Mouse (Mus musculus) ES-E14 (cell line): ENCODE results near the gene Hsd17b13. TPM values are rescaled to one million over a fixed set of nuclear protein-coding genes. Genes with fewer than 3 reads are reported as not detected.

ENCODE experiments used
- DNase-seq: peaks from one replicate; pipeline ENCODE4 v3.0.0-alpha.2; 2013; ENCODE audit warnings: low read depth, low spot score
- H3K27ac ChIP-seq: 2 replicates; pipeline ENCODE4 v1.5.1; 2012; ENCODE audit warnings: low read depth, mild to moderate bottlenecking, low read length, moderate library complexity, mixed read lengths; ENCODE audit not compliant: poor library complexity, insufficient read depth, severe bottlenecking
- H3K36me3 ChIP-seq: 2 replicates; pipeline ENCODE4 v1.6.1; 2012; ENCODE audit warnings: mild to moderate bottlenecking, low read length, moderate library complexity, mixed read lengths; ENCODE audit not compliant: control insufficient read depth, poor library complexity, insufficient read depth, severe bottlenecking
- H3K4me1 ChIP-seq, 2 experiments: fragments of 150-350 bp in 1 of 2; sonication (generic) in 1 of 2; 2 replicates each; pipeline ENCODE4 v1.6.1; 2012; ENCODE audit warnings: low read length in 2 of 2, mild to moderate bottlenecking in 1 of 2, mixed read lengths in 1 of 2; ENCODE audit not compliant: control insufficient read depth in 2 of 2, insufficient read depth in 2 of 2, poor library complexity in 1 of 2
- H3K4me3 ChIP-seq, 2 experiments: fragments of 150-350 bp in 1 of 2; sonication (generic) in 1 of 2; 2 replicates each; pipeline ENCODE4 v1.5.1; 2012; ENCODE audit warnings: low read length in 2 of 2, low read depth in 1 of 2, mild to moderate bottlenecking in 1 of 2, mixed read lengths in 1 of 2; ENCODE audit not compliant: insufficient read depth in 1 of 2, poor library complexity in 1 of 2, severe bottlenecking in 1 of 2
- H3K9ac ChIP-seq: 2 replicates; pipeline ENCODE4 v1.6.1; 2012; ENCODE audit warnings: low read depth, mild to moderate bottlenecking, low read length, mixed read lengths; ENCODE audit not compliant: poor library complexity, insufficient read depth, severe bottlenecking
- H3K9me3 ChIP-seq: fragments of 150-350 bp; sonication (generic); 2 replicates; pipeline ENCODE4 v1.6.1; 2012; ENCODE audit warnings: low read depth, mild to moderate bottlenecking, low read length; ENCODE audit not compliant: control insufficient read depth, insufficient read depth
- CHD2 ChIP-seq: IDR thresholded peaks from 2 replicates; pipeline ENCODE4 v1.6.1; 2014; ENCODE audit warnings: mild to moderate bottlenecking, low read depth, low read length, inconsistent platforms
- HCFC1 ChIP-seq: IDR thresholded peaks from 2 replicates; pipeline ENCODE4 v1.6.1; 2012; ENCODE audit warnings: low read length, inconsistent platforms, borderline replicate concordance; ENCODE audit not compliant: insufficient read depth
- MAFK ChIP-seq: IDR thresholded peaks from 2 replicates; pipeline ENCODE4 v1.6.1; 2014; ENCODE audit warnings: mild to moderate bottlenecking, low read depth, low read length, inconsistent platforms; ENCODE audit not compliant: insufficient read depth
- ZC3H11A ChIP-seq: IDR thresholded peaks from 2 replicates; pipeline ENCODE4 v1.6.1; 2012; ENCODE audit warnings: low read depth, mild to moderate bottlenecking, inconsistent platforms, low read length, borderline replicate concordance
- ZNF384 ChIP-seq: IDR thresholded peaks from 2 replicates; pipeline ENCODE4 v1.6.1; 2012; ENCODE audit warnings: low read depth, low read length, inconsistent platforms
- in situ Hi-C, 2 experiments: fragments of 600-800 bp; cut with MboI; formaldehyde crosslinking; loops; one replicate each; pipeline ENCODE4 v1.15.1; 2025; ENCODE audit warnings: low sequenced_read_pairs in 2 of 2, inconsistent platforms in 1 of 2; ENCODE audit not compliant: unreplicated experiment in 2 of 2
- total RNA-seq: library from RNA; depleted of rRNA; stranded (reverse); fragments of 300-350 nt; gene quantifications from 2 replicates; pipeline ENCODE4 v1.2.3, GENCODE M21; 2012

The Hsd17b13 gene
- total RNA-seq, 1 experiment: not detected

GRCm38 (mm10) chr5:104003256-104003931, 26.2 kb upstream of the Hsd17b13 start:
- H3K36me3 ChIP-seq: peaks cover 6% of the 10 kb centered on the region
- peak overlapping the region; percentile 50; the same call in 1 of the 2 replicates for H3K9ac ChIP-seq
- DNase-seq: no peak
- TF ChIP-seq ZNF384 (no peak), HCFC1 (no peak), MAFK (no peak), CHD2 (no peak), ZC3H11A (no peak)
- in situ Hi-C loops: no loop called here
- H3K9me3 ChIP-seq: no peaks in the 10 kb centered on the region
- H3K4me3 ChIP-seq: peak overlapping the region; percentile 9 to 22
- peaks cover 4 to 13% of the 10 kb centered on the region in 2 experiments for H3K4me1 ChIP-seq
- peak overlapping the region; percentile 72 for H3K27ac ChIP-seq

DNA sequence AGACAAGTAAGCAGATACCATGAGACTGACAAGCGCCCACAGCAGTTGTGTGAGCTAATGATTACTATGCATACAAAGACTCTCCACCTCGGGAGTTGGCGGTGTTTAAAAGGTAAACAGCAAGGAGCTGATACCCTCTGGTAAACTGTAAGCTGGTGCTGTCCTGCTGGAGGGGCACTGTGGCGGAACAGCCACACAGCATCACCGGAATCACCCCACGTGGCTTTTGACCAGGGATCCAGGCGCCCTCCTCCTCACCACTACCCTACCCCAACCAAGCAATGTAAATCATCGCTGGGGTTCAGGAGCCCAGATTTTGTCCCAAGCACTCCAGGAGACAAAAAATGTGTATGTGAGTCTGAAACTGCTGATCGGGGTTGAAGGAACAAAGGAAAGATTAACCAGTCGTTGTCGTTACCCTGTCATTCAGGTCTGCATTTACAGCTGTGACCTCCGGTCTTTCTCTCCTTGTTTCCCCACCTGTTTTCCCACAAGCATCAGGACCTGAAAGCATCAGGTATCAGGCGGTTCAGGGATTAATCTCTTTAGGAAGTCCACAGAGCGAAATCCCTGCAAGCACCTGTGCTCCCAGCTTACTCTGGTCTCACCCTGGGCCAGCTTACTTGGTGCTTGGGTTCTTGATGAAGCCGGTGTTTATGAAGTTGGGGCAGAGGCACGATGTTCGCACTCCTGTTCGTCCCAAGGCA, 25.5 kb upstream of the Hsd17b13 start:
- TF ChIP-seq ZC3H11A (no peak), MAFK (0 out of 2 replicates have a peak, but pooled peaks have one; percentile 9)
- Histone ChIP-seq H3K9me3 (no peaks in the 10 kb centered on the region), H3K4me1 (peaks cover 4 to 11% of the 10 kb centered on the region in 2 experiments; a peak in 3 of 4 replicates), H3K27ac (peak overlapping the region; percentile 72), H3K4me3 (peak overlapping the region; percentile 9 to 22), H3K9ac (peak overlapping the region; percentile 51; the same call in 1 of the 2 replicates), H3K36me3 (peaks cover 5% of the 10 kb centered on the region; the same call in 1 of the 2 replicates)
- in situ Hi-C loops: no loop called here
- DNase-seq: no peak

GRCm38 (mm10) chr5:103999738-104000137, 22.5 kb upstream of the Hsd17b13 start:
- Histone ChIP-seq H3K27ac (no peak overlapping the region), H3K9ac (no peak overlapping the region), H3K9me3 (no peaks in the 10 kb centered on the region), H3K4me1 (peaks cover 4 to 11% of the 10 kb centered on the region in 2 experiments; a peak in 3 of 4 replicates), H3K36me3 (peaks cover 3% of the 10 kb centered on the region; the same call in 1 of the 2 replicates), H3K4me3 (no peak overlapping the region)
- in situ Hi-C loops: loop anchor here in 1 of 2 experiments (25.0 kb wide), 1 partner anchor 338 kb away; the partner anchor contains the start of gene Mepe
- TF ChIP-seq MAFK (no peak), ZC3H11A (peak; percentile 76)
- no peak for DNase-seq

- no peak for DNase-seq
- H3K36me3 ChIP-seq: peaks cover 6% of the 10 kb centered on the region; the same call in 1 of the 2 replicates
- H3K9ac ChIP-seq: no peak overlapping the region
- H3K27ac ChIP-seq: no peak overlapping the region
- in situ Hi-C loops: loop anchor here in 1 of 2 experiments (25.0 kb wide), 1 partner anchor 339 kb away; the partner anchor contains the start of gene Mepe
- H3K4me1 ChIP-seq: peaks cover 4 to 11% of the 10 kb centered on the region in 2 experiments; a peak in 3 of 4 replicates
- H3K9me3 ChIP-seq: no peaks in the 10 kb centered on the region
- TF ChIP-seq ZNF384: no peak
- TF ChIP-seq ZC3H11A: no peak
- TF ChIP-seq MAFK: no peak
- TF ChIP-seq HCFC1: no peak
- no peak for TF ChIP-seq CHD2
- no peak overlapping the region for H3K4me3 ChIP-seq
Measured at GRCm38 (mm10) chr5:103998739-103999138, 21.5 kb upstream of the Hsd17b13 start.
